Mouse (Mus musculus) gastrocnemius, postnatal 10 days (tissue): Measurements from ENCODE around the gene Camta1. TPM values are rescaled to one million over a fixed set of nuclear protein-coding genes. Genes with fewer than 3 reads are reported as not detected.

Experiments used
- DNase-seq: peaks from one replicate; pipeline ENCODE4 v3.0.0; 2021; ENCODE audit warnings: mixed read lengths
- long read RNA-seq, 2 experiments: library from polyadenylated mRNA; stranded (forward); transcript quantifications; one replicate each; pipeline ENCODE4 v2.0.0; 2021
- total RNA-seq, 2 experiments: library from RNA; stranded (reverse); gene quantifications; 2 replicates each; pipeline ENCODE4 v1.2.3; 2021

The Camta1 gene
- total RNA-seq, result 10 to 100 TPM; 71.6 to 82.8 TPM
- long read RNA-seq, experiment 1, full-length matches to known transcripts, result 31 of 44 reads
- long read RNA-seq, experiment 1, partial matches to known transcripts, result 6 of 44 reads
- long read RNA-seq, experiment 1, other reads (novel, unspliced or antisense), result 7 of 44 reads
- long read RNA-seq, experiment 2, full-length matches to known transcripts, result 37 of 50 reads
- long read RNA-seq, experiment 2, partial matches to known transcripts, result 4 of 50 reads
- long read RNA-seq, experiment 2, other reads (novel, unspliced or antisense), result 9 of 50 reads

DNA sequence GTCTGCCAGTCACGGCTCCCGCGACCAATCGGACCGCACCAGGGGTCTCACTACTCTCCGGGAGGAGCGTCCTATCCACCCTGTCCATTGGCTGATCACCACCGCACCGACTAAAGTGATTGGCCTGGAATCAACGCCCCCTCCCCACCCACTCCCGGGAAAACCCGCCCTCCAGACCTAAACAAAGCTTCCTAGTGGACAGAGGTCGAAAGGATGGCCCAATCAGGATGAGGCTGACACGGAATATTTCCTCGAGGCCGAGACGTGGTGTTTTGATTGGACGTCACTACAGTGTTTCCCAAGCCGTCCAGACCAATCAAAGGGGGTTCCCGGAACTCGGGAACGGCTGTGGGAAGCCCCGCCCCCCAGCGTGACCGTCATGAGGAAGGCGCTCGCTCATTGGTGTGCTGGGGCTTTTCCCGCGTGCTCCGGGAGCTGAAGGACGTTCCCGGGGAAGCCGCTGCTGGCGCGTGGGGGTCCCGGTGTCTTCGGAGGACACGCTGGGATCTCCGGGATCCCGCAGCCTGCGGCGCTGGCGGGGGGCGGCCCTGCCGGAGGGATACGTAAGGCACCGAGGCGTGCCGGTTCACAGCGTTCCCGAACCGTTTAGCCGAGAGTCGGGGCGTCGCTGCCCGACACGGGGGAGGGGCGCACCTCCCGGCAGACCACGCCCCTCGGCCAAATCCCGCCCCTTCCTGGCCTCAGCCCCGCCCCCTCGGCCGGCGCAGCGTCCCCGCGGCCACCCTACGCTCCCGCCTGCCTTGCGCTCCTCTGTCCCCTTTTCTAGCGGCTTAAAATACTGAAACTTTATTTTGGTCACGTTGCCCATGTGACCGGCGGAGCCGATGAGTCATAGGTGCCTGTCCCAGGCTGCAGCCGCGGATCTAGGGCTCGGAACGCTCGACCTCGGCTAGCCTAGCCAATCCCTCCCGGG is at the start of gene Camta1:
Gene Camta1 (minus strand): TSS at position 71 of the 934 bp plus-strand sequence.
- DNase-seq, result peak; percentile 99

DNA sequence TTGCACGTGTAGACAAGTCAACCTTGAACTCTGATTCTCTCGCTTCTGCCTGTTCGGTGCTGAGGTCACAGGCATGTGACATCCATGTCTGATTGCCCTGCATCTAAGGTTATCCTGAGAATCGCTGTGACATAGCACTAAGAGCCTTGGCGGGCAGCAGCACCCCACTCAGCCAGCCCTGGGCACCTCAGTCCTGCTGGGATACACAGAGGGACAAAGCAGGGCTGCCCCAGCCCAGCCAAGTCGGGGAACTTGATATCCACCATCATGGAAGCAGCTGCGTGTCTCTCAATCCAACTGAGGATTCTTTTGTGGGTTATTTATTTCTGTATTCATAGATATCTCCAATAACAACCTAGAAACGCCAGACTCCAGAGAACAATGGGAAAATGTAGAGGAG is 47.1 kb upstream of the Camta1 start:
- peak; percentile 49 for DNase-seq

DNA sequence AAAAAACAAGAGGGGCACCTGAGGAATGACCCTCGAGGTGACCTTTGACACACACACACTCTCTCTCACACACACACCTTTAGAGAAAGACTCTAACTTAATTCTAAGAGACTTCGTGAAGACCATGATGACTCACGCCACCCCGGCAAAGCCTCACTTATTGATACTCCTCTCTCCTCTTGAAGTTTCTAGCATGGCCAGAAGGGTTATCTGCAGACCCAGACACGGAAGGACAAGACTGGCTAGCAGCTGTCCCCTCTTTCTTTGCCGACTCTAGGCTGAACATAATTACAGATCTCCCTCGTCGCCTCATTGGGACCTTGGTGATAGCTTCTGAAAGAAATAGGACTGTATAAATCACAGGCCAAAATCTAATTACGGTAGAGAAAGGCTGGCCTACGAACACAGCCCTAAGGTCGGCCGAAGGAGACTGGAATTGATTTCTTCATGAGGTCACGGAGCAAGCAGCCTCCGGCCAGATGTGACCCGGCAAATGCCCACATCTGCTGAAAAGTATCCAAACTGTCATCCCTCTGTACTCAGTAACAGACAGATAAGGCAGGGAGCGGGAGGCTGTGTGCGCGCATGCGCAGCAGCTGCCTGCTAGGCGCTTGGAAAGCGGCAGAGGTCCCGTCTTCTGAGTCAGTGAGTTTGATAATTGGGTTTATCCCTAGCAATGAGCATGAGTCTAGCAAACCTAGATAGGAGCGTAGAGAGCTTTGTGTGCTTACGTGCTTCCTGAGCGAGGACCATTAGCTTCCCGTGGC is 46.1 kb upstream of the Camta1 start:
- peak; percentile 48 for DNase-seq

DNA sequence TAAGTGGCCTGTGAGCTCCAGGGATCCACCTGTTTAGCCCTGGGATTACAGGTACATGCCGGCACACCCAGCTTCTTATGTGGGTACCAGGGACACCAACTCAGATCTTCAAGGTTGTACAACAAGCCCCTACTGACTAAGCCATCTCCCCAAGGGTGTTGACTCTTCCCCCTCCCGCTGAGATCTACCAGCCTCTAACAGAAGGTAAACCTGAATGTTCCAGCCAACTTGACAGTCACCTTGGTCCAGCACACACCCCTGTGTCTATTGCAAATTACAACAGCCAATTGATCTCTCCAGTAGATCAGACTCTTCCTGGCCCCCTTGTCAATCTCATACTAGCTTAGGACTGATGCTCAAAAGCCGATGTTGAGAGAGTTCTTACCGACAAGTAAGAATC is 43.9 kb upstream of the Camta1 start:
- DNase-seq, result no peak

DNA sequence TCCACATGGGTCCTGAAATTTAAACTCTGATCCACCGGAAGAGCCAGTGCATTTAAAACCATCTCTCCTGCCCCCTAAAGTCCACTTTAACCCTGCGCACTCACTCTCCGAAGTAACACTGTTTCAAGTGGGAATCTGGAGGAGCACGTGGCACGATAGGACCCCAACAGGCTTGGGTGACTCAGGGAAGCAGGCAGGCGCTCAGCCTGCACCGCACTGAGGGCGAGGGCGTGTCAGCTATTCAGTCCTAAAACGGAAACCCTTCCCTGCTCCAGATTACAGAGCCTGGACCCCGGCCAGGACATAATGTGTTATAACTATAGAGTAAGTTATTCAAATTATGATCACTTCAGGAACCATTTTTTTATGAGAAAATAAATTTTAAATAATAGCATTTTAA is 42.4 kb upstream of the Camta1 start:
- DNase-seq, result peak; percentile 34

DNA sequence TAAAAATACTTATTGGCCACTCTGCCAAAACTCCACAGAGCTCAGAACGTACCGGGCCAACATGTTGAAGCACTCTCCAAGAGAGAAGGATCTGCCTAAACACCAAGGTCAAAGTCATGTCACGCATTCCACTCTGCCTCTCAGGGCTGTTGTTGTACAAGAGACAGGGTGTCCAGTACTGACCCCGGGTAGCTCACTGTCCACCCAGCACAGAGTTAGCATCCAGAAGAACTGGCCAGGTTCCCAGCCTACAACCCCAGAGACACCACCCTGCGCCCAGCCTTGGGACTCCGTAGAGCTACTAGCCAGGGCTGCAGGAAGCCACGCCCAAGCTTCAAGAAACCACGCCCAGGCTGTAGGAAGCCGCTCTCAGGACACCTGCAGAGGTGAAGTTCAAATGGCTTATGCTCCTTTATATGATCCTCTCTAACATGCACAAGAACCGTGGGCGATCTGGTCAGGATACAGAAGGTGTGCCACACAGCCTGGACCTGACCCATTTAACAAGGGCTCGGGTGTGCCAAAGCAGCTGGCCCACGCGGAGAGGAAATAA is 41.1 kb upstream of the Camta1 start:
- DNase-seq, result peak; percentile 58

DNA sequence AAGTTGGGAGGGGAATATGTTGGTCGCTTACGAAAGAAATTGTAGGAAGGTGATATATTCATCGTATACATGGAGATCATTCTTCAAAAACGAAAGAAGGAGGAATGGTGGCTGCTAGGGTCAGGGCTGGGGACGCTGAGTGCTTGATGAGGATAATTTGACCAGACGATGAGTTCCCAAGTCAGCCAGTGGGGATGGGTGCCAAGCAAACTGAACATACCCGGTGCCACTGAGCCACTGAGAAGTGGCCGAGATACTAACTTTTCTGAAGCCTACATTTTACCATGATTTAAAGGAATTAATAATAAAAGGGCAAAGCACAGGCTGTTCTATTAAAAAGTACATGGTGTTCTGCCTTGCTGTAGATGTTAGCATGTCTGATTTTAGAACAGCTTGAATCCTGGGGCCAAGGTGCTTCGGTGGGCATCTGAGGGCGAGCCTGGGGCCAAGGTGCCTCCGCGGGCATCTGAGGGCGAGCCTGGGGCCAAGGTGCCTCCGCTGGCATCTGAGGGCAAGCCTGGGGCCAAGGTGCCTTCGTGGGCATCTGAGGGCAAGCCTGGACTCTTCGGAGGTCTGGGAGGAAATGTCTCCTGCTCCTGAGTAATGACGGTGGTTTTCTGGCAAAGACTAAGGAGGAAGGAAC is 40.5 kb upstream of the Camta1 start:
- DNase-seq, result no peak

DNA sequence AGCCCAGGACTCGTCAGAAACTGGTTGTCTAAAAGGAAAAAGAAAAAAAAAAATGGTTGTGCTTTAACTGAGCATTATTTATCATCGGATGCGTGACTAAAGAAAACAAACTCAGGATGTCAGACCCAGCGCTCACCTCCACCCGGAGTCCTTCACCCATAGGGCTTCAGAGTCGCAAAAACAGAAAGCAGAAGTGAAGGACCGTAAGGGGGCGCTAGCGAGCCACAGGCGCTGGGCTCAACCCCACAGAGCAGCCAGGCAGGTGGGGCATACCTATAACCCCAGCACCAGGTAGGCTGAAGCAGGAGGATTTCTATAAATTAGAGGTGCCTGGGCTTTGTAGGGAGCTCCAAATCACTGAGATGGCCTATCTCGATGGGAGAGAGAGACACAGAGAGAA is 39.7 kb upstream of the Camta1 start:
- no peak for DNase-seq

DNA sequence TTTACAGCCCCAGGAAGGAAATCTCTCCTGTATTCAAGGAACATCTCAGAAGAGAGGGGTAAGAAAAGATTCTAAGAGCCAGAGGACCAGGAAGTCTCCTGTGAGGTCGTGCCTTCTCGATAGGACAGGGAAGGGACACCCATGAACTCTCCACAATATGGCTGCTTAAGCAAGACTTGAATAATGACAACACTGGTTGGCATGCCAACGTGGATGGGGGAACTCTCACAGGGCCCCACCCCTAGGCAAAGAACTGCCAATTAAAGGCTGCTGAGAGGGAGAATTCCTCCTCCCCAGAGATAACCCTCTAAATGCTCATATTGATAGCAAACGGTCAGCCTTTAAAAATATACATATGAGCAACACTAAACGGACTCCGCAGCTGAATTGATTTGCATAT is 39.1 kb upstream of the Camta1 start:
- DNase-seq, result no peak

DNA sequence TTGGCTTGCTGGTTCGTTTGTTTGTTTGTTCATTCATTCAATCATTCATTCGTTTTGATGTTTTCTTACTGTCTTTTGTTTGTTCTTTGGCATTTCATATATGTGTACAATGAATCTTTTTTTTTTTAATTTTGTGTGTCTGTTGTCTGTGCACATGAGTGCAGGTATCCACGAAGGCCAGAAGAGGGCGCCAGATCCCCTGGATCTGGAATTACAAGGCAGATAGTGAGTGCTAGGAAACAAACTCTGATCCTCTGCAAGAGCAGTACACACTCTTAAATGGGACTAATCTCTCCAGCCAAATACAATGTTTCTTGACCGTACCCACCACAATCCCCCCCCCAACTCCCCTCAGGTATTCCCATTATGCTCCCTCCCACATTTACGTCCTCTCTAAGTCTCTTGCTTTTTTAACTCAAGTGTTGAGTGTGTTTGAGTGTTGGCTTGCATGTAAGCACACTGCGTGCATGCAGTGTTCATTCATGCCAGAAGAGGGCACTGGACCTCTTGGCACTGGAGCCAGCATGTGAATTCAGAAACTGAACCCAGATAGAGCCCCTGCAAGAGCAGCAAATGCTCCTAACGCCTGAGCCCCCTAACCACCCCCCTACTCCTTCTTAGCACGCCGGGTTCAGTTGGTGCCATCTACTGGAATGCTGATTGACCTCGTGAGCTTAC is 38.2 kb upstream of the Camta1 start:
- no peak for DNase-seq

DNA sequence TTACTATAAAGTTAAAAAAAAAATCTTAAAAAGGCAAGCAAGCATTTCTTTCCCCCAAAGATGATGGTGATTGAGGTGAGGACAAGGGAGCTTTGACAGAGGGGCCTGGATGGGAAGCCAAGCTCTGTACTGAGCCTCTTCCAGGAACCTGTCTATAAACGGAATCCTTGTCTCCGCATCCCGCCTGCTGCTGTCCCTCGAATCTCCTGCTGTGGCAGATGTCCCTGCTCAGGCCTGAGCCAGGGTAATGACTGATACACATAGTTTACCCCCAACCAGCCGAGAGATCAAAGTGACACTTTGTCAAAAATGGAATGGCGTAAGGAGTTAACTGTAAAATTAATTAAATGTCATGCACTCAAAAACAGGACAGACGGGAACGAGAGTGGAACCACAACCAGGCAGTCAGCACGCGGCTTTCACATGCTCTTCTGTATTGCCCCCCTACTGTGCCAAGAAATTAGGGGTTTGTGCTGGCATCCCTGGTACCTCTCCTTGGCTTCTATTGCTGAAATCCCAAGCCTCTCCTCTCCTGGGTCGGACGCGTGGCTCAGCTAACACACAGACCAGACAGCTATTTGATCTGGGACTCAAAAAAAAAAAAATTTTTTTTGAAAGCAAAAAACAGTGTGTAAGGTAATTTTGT is 37.0 kb upstream of the Camta1 start:
- DNase-seq, result no peak

DNA sequence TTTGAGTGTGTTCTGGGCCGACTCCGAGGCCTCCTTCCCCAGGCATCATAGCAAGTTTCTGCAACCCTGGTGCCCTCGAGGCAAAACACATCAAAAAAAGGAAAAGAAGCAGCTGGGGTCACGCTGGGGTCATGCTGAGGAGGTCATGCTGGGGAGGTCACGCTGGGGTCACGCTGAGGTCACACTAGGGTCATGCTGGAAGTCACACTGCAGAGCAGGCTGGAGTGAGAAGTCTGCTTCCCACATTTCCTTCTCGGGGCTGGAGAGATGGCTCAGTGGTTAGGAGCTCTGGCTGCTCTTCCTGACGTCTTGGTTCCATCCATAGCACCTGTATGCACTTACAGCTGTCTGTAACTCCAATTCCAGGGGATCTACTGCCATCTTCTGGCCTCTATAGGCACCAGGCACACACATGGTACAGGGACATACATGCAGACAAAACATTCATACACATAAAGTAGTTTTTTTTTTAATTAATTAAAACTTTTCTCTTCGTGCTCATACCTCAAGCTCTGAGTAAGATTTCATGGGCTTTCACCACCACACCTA is 35.5 kb upstream of the Camta1 start:
- DNase-seq, result no peak

DNA sequence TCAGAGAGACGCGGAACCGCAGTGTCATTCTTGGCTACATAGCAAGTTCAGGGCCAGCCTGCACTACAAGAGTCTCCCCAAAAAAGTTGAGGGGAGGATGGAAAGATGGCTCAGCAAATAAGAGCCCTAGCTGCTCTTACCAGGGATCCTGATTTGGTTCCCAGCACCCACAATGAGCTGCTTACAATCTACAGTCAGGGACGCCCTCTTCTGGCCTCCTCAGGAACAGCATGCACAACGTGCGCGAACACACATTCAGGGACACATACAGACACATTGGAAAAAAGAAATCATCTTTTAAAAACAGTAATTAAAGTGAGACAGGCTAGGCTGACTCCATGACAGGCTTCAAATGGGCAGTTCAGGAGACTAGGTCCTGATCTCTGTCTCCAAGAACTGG is 33.9 kb upstream of the Camta1 start:
- DNase-seq, result no peak

DNA sequence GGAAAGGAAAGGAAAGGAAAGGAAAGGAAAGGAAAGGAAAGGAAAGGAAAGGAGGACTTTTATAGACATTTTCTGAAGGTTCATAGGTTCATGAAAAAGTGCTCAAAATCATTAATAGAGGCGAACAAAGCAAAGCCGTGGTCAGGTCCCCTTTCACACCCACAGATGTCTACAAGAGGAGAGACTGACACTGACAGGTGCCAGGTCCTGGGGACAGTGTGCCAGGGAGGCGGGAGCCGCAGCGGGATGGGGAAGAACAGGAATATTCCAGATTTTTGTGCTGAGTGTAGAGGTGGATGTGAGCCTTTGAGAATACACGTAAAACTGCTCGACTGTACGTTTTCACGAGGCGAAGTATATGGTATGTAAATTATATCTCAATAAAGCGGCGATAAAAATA is 33.2 kb upstream of the Camta1 start:
- DNase-seq, result no peak

DNA sequence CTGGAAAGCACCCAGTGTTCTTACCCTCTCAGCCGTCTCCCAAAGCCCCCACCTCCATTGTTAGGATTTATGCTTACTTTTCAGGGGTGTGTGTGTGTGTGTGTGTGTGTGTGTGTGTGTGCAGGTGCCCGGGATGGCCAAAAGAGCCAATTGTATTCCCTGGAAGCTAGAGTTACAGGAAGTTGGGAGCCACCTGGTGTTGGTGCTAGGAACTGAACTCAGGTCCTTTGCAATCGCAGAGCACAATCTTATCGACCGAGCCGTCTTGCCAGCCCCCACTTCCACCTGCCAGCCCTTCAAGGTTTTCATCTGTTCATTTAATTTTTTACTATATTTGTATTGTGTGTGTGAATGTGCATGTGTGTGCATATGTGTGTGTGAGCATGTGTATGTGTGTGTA is 31.6 kb upstream of the Camta1 start:
- no peak for DNase-seq

DNA sequence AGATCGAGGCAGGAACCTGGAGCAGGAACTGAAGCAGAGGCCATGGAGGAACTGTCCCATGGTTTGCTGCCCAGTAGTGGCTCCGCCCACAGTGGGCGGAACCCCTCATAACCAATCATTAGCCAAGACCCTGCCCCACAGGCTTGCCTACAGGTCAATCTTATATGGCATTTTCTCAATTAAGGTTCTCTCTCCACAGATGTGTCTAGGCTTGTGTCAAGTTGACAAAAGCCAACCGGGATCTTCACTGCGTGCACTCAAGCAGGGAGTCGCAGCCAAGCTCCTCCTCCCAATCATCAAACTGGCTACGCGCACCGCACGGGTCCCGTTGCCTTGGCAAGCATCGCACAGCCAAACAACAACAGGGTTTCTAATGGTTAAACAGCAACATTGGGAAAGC is 19.9 kb upstream of the Camta1 start:
- DNase-seq, result no peak

DNA sequence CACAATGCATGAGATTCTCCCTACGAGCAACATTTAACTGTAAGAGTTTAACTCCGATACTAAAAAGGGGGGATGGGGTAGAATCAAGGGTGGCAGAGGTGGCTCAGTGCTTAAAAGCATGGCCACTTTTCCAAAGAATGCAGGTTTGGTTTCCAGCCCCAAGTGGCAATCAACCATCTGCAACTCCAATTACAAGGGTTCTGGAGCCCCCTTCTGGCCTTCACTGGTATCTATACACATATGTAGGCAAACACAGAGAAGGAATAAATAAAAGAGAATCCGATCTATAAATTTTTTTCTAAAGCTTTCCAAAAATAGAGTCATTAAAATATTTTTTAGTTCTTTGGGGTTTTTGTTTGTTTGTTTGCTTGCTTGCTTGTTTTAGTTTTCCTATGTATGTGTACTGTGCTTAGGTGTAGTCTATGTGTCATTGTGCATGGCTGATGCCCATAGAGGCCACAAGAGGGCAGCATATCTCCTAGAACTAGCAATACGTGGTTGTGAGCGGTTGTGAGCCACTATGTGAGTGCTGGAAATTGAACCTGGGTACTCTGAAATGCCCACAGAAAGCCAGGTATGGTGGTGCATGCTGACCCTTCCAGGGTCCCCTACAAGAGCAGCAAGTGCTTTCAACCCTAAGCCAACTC is 18.5 kb upstream of the Camta1 start:
- no peak for DNase-seq

DNA sequence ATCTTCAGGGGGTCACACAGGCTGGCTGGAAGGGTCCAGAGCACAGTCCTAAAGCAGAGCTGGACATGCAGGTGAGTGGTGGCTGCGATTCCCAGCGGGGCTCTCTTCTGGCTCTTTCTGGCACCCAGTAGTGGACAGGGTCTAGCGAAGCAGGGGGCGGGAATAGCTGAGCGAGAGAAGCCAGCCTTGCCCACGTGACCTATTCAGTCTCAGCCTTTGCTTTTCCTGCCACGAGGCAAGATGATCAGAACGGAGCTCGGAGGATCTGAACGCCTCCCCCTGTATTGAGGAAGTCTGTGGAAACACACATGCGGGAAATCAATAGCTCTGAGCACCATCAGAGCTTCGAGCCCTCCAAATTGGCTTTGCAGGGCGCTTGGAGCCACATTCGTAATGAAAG is 14.7 kb upstream of the Camta1 start:
- DNase-seq, result no peak

DNA sequence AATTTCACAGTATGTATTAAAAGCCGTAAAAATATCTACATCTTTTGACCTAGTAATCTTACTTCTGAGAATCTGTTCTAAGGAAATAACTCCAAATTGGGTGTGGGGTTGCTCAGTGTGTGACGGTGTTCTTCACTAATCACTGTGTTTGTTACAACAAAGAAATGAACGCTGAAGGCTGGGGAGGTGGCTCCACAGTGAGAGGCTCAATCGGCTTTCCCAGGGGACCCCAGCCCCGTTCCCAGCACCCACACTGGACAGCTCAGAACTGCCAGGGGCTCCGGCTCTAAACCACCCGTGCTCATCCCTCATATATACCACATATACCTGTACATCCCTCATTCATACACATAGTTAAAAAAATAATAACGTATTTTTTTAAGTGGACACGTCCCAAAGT is 1.8 kb upstream of the Camta1 start:
- DNase-seq, result no peak

DNA sequence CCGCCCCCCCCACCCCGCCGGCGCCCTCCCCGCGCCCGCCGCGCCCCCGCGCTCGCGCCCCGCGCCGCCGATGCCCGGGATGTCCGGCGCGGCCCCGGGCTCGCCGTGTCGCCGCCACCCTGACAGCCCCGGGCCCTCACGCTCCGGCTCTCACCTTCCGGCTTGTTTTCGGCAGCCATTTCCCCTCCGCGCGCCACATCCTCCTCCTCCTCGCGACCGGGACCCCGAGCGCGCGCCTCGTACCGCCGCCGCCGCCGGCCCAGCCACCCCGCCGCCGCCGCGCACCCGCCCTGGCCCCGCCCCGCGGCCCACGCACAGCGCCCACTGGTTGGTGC is 238 bp downstream of the Camta1 start:
- DNase-seq, result no peak
